Mouse (Mus musculus) activated CD4-positive, CD25-positive, alpha-beta regulatory T cell (primary cell): Measurements from ENCODE around the gene Cep112. TPM values are rescaled to one million over a fixed set of nuclear protein-coding genes. Genes with fewer than 3 reads are reported as not detected.

ENCODE experiments used
- polyA plus RNA-seq, 2 experiments: library from polyadenylated mRNA; unstranded; fragments of 100-300 nt; shearing (Covaris generic); gene quantifications; one replicate each; pipeline ENCODE4 v1.2.1; 2017

The Cep112 gene
- polyA plus RNA-seq, result 1 to 10 TPM in 1 of 2 experiments, under 1 TPM in 1; 0.26 to 9.1 TPM

GRCm38 (mm10) chr11:108424889-108425591 is at the start of gene Cep112:
Gene Cep112, plus strand, starts transcription at chr11:108425192.

Other genes starting within 250 kb of the Cep112 start
- gene Apoh, start 81.8 kb upstream of the Cep112 start, polyA plus RNA-seq, result under 1 TPM in 1 of 2 experiments, not detected in 1; 0.49 TPM
- 100 to 1,000 TPM; 102 to 148 TPM for gene Prkca, start 81.3 kb upstream of the Cep112 start, polyA plus RNA-seq